Mouse (Mus musculus) CH12.LX (cell line): ENCODE measurements around the gene Gm4131. TPM values are rescaled to one million over a fixed set of nuclear protein-coding genes. Genes with fewer than 3 reads are reported as not detected.

ENCODE experiments used
- DNase-seq: peaks from one replicate; pipeline ENCODE4 v3.0.0-alpha.2; 2013; ENCODE audit errors: extremely low read depth
- H3K27ac ChIP-seq: 2 replicates; pipeline ENCODE4 v1.5.1; 2012; ENCODE audit warnings: low read depth, mild to moderate bottlenecking, control low read depth, moderate library complexity; ENCODE audit not compliant: insufficient read depth
- H3K27me3 ChIP-seq: replicated peaks from 2 replicates; pipeline ENCODE3; 2012; ENCODE audit warnings: inconsistent platforms
- H3K36me3 ChIP-seq, 2 experiments: replicated peaks in 1 of 2; 2 replicates each; pipeline versions ENCODE3 to v1.6.1; 2012; ENCODE audit warnings: inconsistent platforms in 1 of 2, low read length in 1 of 2, mild to moderate bottlenecking in 1 of 2, mixed read lengths in 1 of 2, moderate library complexity in 1 of 2; ENCODE audit not compliant: control insufficient read depth in 1 of 2, insufficient read depth in 1 of 2
- H3K4me1 ChIP-seq, 2 experiments: 2 replicates each; pipeline ENCODE4 v1.6.1; 2012; ENCODE audit warnings: inconsistent platforms in 1 of 2, moderate library complexity in 1 of 2; ENCODE audit not compliant: insufficient read depth in 2 of 2, control insufficient read depth in 1 of 2
- H3K4me2 ChIP-seq: 2 replicates; pipeline ENCODE4 v1.6.1; 2012; ENCODE audit warnings: low read depth, mild to moderate bottlenecking, control low read depth; ENCODE audit not compliant: poor library complexity, insufficient read depth, severe bottlenecking
- H3K4me3 ChIP-seq, 3 experiments: fragments of 150-350 bp in 1 of 3; sonication (generic) in 1 of 3; replicated peaks in 1 of 3; 2 replicates each; pipeline versions ENCODE3 to v1.5.1; 2011 to 2012; ENCODE audit warnings: low read depth in 2 of 3, low read length in 2 of 3, mild to moderate bottlenecking in 2 of 3, moderate library complexity in 2 of 3, control low read depth in 1 of 3, improper control_type of control experiment in 1 of 3, inconsistent platforms in 1 of 3, mixed read lengths in 1 of 3; ENCODE audit not compliant: poor library complexity in 1 of 3
- H3K79me2 ChIP-seq: replicated peaks from 2 replicates; pipeline ENCODE4 v1.6.1; 2012; ENCODE audit warnings: mild to moderate bottlenecking, moderate library complexity; ENCODE audit not compliant: control insufficient read depth, poor library complexity, insufficient read depth, severe bottlenecking; ENCODE audit errors: extremely low read depth
- H3K9ac ChIP-seq: 2 replicates; pipeline ENCODE4 v1.6.1; 2012; ENCODE audit warnings: low read depth, mild to moderate bottlenecking, control low read depth, moderate library complexity; ENCODE audit not compliant: insufficient read depth
- H3K9me3 ChIP-seq: replicated peaks from 2 replicates; pipeline ENCODE3; 2012; ENCODE audit warnings: low read length, inconsistent platforms, mixed read lengths
- CHD2 ChIP-seq: IDR thresholded peaks from 2 replicates; pipeline ENCODE4 v1.6.1; 2011; ENCODE audit warnings: low read length, improper control_type of control experiment
- ETS1 ChIP-seq: conservative IDR thresholded peaks from 2 replicates; pipeline ENCODE4 v1.6.1; 2012; ENCODE audit warnings: low read depth, mild to moderate bottlenecking, inconsistent platforms, low read length, improper control_type of control experiment, moderate library complexity
- HCFC1 ChIP-seq: IDR thresholded peaks from 2 replicates; pipeline ENCODE4 v1.6.1; 2012; ENCODE audit warnings: low read depth, mild to moderate bottlenecking, inconsistent platforms, low read length, improper control_type of control experiment
- JUN ChIP-seq: IDR thresholded peaks from 2 replicates; pipeline ENCODE4 v1.6.1; 2011; ENCODE audit warnings: low read depth, mild to moderate bottlenecking, low read length, improper control_type of control experiment, moderate library complexity; ENCODE audit not compliant: insufficient read depth
- JUND ChIP-seq: conservative IDR thresholded peaks from 2 replicates; pipeline ENCODE4 v1.6.1; 2011; ENCODE audit warnings: low read depth, low read length, improper control_type of control experiment
- MAFK ChIP-seq: IDR thresholded peaks from 2 replicates; pipeline ENCODE4 v1.6.1; 2011; ENCODE audit warnings: low read length, improper control_type of control experiment; ENCODE audit not compliant: insufficient replicate concordance
- MAX ChIP-seq: IDR thresholded peaks from 2 replicates; pipeline ENCODE4 v1.6.1; 2011; ENCODE audit warnings: low read length, improper control_type of control experiment
- MYC ChIP-seq: IDR thresholded peaks from 2 replicates; pipeline ENCODE4 v1.6.1; 2011; ENCODE audit warnings: low read depth, mild to moderate bottlenecking, improper control_type of control experiment, low read length
- NELFE ChIP-seq: IDR thresholded peaks from 2 replicates; pipeline ENCODE4 v1.6.1; 2011; ENCODE audit warnings: low read depth, low read length, improper control_type of control experiment
- PAX5 ChIP-seq: IDR thresholded peaks from 2 replicates; pipeline ENCODE4 v1.6.1; 2012; ENCODE audit warnings: low read length, inconsistent platforms, mixed read lengths
- POLR2A ChIP-seq: IDR thresholded peaks from 2 replicates; pipeline ENCODE4 v1.6.1; 2011; ENCODE audit warnings: low read depth, mild to moderate bottlenecking, improper control_type of control experiment, low read length
- POLR2AphosphoS2 ChIP-seq: IDR thresholded peaks from 2 replicates; pipeline ENCODE4 v1.6.1; 2011; ENCODE audit warnings: low read depth, low read length, improper control_type of control experiment
- TCF12 ChIP-seq: IDR thresholded peaks from 2 replicates; pipeline ENCODE4 v1.6.1; 2014; ENCODE audit warnings: low read depth, mild to moderate bottlenecking, inconsistent platforms, low read length, improper control_type of control experiment
- UBTF ChIP-seq: IDR thresholded peaks from 2 replicates; pipeline ENCODE4 v1.6.1; 2012; ENCODE audit warnings: low read depth, mild to moderate bottlenecking, inconsistent platforms, low read length, improper control_type of control experiment, moderate library complexity
- USF1 ChIP-seq: IDR thresholded peaks from 2 replicates; pipeline ENCODE4 v1.6.1; 2014; ENCODE audit warnings: low read depth, mild to moderate bottlenecking, inconsistent platforms, low read length, improper control_type of control experiment
- ZNF384 ChIP-seq: IDR thresholded peaks from 2 replicates; pipeline ENCODE4 v1.6.1; 2012; ENCODE audit warnings: low read depth, low read length, improper control_type of control experiment, inconsistent platforms
- dilution Hi-C: fragments of 300-500 bp; cut with MboI; formaldehyde crosslinking; loops from 2 replicates; pipeline ENCODE4 v1.14.3; 2020; ENCODE audit warnings: low sequenced_read_pairs; ENCODE audit not compliant: extremely low pct_unique_long_range_greater_than_20kb, extremely low pct_ligation_motif_present
- in situ Hi-C: fragments of 300-500 bp; cut with MboI; formaldehyde crosslinking; loops from 3 replicates; pipeline ENCODE4 v1.14.3; 2019; ENCODE audit warnings: low sequenced_read_pairs, low pct_ligation_motif_present, low pct_unique_long_range_greater_than_20kb, mixed read lengths
- polyA plus RNA-seq: library from polyadenylated mRNA; unstranded; fragments of >175 nt; gene quantifications from 2 replicates; pipeline ENCODE4 v1.2.1, GENCODE M21; 2012; ENCODE audit warnings: low read depth; ENCODE audit not compliant: insufficient read length
- total RNA-seq, 2 experiments: library from RNA; depleted of rRNA; stranded (reverse); fragments of 300-350 nt in 1 of 2; fragments of >200 nt in 1 of 2; gene quantifications; 2 replicates each; pipeline ENCODE4 v1.2.3; 2012 to 2014

The Gm4131 gene
- total and polyA plus RNA-seq, 3 experiments: not detected

DNA sequence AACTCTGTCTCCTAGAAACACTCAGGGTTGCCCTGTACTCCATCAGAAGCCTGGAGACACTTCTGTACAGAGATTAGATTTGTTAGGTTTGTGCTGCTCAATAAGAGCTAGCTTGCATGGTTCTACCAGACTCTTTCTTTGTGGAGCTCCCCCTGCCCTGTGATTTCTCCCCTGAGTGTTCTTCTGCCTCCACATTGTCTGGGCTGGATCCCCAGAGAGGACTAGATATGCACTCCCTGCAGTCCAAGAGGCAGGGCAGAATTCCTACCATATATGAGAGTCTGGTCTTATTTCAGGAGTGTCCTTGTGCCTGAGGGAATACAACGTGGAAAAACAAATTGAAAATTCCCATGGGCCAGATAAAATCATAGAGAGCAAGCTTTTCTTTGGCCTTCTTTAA lies 70.2 kb downstream of the Gm4131 start:
- no peak overlapping the region for H3K4me2 ChIP-seq
- no peak overlapping the region for H3K4me3 ChIP-seq
- TF ChIP-seq NELFE (no peak), USF1 (no peak), MAFK (no peak), POLR2A (no peak), UBTF (no peak)
- TF ChIP-seq, all 38 proteins: peak for 0
- H3K9ac ChIP-seq: no peak overlapping the region
- no peak overlapping the region for H3K27ac ChIP-seq
- DNase-seq: no peak
- no peaks in the 10 kb centered on the region for H3K27me3 ChIP-seq
- H3K36me3 ChIP-seq: no peaks in the 10 kb centered on the region
- H3K9me3 ChIP-seq: peaks cover 4% of the 10 kb centered on the region
- H3K79me2 ChIP-seq: no peaks in the 10 kb centered on the region
- in situ Hi-C loops (loop anchor here (10.0 kb wide), 1 partner anchor 478 kb away; no protein-coding TSS in a partner anchor), dilution Hi-C loops (no loop called here)
- peaks cover 0 to 4% of the 10 kb centered on the region in 2 experiments; a peak in 1 of 4 replicates for H3K4me1 ChIP-seq

DNA sequence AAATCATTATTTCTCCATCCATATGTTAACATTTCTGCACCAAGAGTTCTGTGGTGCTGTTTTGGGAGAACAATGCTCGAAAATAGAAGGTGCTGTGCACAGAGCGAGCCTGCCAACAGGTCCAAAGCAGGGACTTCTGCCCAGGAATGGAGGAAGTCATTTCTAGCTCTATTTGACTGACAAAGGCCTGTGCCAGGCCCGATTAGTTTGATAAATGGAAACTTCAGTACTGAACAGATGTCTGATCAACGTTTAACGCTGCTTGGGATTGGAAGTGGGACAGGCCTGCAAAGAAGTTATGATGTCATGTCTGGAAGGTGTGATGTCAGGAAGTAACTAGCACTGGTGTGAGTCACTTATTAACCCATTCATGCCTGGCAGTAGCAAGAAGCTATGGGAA lies 73.3 kb downstream of the Gm4131 start:
- no peak overlapping the region for H3K9ac ChIP-seq
- H3K79me2 ChIP-seq: no peaks in the 10 kb centered on the region
- H3K36me3 ChIP-seq: no peaks in the 10 kb centered on the region
- peaks cover 0 to 4% of the 10 kb centered on the region in 2 experiments; a peak in 1 of 4 replicates for H3K4me1 ChIP-seq
- no peaks in the 10 kb centered on the region for H3K27me3 ChIP-seq
- H3K27ac ChIP-seq: no peak overlapping the region
- H3K4me3 ChIP-seq: no peak overlapping the region
- in situ Hi-C loops: loop anchor here (10.0 kb wide), 1 partner anchor 481 kb away; no protein-coding TSS in a partner anchor
- no peak for TF ChIP-seq MAFK
- TF ChIP-seq PAX5: no peak
- no peak for TF ChIP-seq JUN
- TF ChIP-seq ETS1: no peak
- TF ChIP-seq JUND: no peak
- TF ChIP-seq TCF12: no peak
- no peak for TF ChIP-seq POLR2AphosphoS2
- TF ChIP-seq MAX: no peak
- TF ChIP-seq MYC: no peak
- no peak for TF ChIP-seq HCFC1
- TF ChIP-seq CHD2: no peak
- TF ChIP-seq ZNF384: no peak
- no peak for TF ChIP-seq POLR2A
- no peak overlapping the region for H3K4me2 ChIP-seq
- H3K9me3 ChIP-seq: peaks cover 4% of the 10 kb centered on the region
- DNase-seq: no peak
- dilution Hi-C loops: no loop called here
